Mouse (Mus musculus): ENCODE results near the gene Cbr4. TPM values are rescaled to one million over a fixed set of nuclear protein-coding genes. Genes with fewer than 3 reads are reported as not detected.

The Cbr4 gene
- polyA plus RNA-seq, 1 experiment from 2014 or later: 29.5 TPM

DNA sequence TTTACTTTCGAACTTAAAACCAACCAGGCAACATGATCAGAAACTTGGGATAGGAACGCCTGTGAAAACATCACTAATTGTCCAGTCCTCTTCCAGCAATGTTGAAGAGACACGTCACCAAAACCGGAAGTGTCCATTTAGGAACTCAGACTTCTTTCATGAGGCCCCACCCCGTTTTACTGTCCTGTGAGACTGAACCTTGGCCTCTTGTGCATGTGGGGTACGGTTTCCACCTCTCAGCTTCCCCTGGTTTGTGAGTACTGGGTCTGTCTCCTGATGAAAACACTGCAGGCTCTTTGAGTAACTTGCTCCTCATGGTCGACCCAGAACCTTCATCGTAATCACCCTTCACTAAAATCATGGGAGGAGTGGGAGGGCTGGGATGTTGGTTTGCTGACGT is 40.7 kb downstream of the Cbr4 start:
- H3K27ac ChIP-seq (replicated peaks; ENCODE audit: low read depth, low read length): no peak overlapping the region
- H3K4me2 ChIP-seq (ENCODE audit: low read depth, severe bottlenecking): no peak overlapping the region
- 92% methylated on average over 9 of the region's 9 CpGs for WGBS
- H3K9me3 ChIP-seq (ENCODE audit: control insufficient read depth, low read length): no peaks in the 10 kb centered on the region
- peaks cover 7% of the 10 kb centered on the region; the same call in 1 of the 2 replicates for H3K36me3 ChIP-seq (ENCODE audit: control insufficient read depth, insufficient read depth, low read length)
- no peaks in the 10 kb centered on the region for H3K27me3 ChIP-seq (ENCODE audit: control insufficient read depth, insufficient read depth, low read length)
- H3K9ac ChIP-seq (ENCODE audit: low read length): no peak overlapping the region
- no peak overlapping the region for H3K4me3 ChIP-seq (ENCODE audit: low read depth, low read length)
- DNase-seq (ENCODE audit: low spot score): no peak
- no peak for ATAC-seq (ENCODE audit: insufficient number of reproducible peaks, low FRiP score, low TSS enrichment, low read depth)
- no peaks in the 10 kb centered on the region for H3K4me1 ChIP-seq (ENCODE audit: control insufficient read depth, insufficient read depth, low read length)

DNA sequence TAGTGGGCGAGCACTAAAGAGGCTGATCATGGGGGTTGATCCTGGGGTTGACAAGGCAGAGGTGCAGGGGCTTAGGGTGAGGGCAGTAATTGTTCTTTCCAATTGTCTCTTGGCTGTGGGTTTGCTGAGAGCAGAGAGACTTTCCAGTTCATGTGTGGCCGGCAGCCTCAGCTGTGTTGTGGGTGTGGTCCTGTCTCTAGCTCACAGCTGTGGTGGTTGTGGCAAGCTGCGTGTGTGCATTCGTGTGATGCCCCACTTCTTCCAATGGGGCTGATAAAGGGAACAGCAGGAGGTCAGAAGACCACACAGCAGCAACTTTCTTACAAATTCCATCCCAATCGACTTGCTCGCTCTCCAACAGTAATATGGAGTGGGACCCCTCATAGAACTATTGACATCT is 41.1 kb downstream of the Cbr4 start:
- Histone ChIP-seq H3K36me3 (ENCODE audit: control insufficient read depth, insufficient read depth, low read length) (peaks cover 7% of the 10 kb centered on the region; the same call in 1 of the 2 replicates), H3K4me2 (ENCODE audit: low read depth, severe bottlenecking) (no peak overlapping the region)

DNA sequence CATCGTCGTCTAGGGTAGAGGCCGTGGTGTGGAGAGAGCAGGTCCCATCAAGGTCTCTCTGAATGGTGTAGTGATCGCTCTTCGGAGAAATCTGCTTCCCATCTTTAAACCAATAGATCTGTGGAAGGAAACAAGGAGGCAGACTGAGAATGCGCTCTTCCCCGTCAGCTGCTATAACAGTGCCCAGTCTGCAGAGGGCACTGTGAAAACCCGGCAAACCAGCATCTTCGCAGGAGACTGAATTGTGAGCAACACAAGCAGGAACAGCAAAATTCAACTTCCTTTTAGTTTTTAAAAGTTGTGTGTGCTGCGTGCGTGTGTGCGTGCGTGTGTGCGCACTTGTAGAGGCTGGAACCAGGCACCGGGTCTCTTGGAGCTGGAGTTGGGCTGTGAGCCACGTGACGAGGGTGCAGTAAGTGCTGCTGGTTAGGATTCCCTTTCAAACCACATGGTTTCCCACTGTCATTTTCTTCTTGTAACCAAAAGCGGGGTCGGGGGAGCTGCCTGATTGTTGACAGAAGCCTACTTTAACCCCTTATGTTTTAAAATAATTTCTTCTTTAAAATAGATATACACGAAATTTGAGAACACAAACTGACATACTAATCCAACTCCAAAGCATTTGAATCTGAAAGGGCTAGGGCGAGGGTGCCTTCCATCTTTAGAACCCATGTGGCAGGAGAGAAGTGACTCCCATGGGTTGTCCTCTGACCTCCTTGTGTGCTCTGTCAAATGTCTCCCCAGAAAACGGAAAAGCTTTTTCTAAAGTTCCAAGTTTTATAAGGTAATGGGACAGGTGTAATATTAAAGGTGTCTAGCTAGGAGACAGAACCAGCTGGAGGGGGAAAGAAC is 44.6 kb downstream of the Cbr4 start:
- Histone ChIP-seq H3K27me3 (ENCODE audit: control insufficient read depth, insufficient read depth, low read length) (no peaks in the 10 kb centered on the region), H3K4me3 (ENCODE audit: low read depth, low read length) (no peak overlapping the region), H3K4me2 (ENCODE audit: low read depth, severe bottlenecking) (no peak overlapping the region), H3K36me3 (ENCODE audit: control insufficient read depth, insufficient read depth, low read length) (peaks cover 11% of the 10 kb centered on the region), H3K4me1 (ENCODE audit: control insufficient read depth, insufficient read depth, low read length) (no peaks in the 10 kb centered on the region), H3K27ac (replicated peaks; ENCODE audit: low read depth, low read length) (no peak overlapping the region), H3K9me3 (ENCODE audit: control insufficient read depth, low read length) (no peaks in the 10 kb centered on the region), H3K9ac (ENCODE audit: low read length) (no peak overlapping the region)
- ATAC-seq (ENCODE audit: insufficient number of reproducible peaks, low FRiP score, low TSS enrichment, low read depth) (no peak), DNase-seq (ENCODE audit: low spot score) (no peak)
- 70% methylated on average over 22 of the region's 22 CpGs for WGBS

More for the DNA sequence above, 41.1 kb downstream of the Cbr4 start:
- no peaks in the 10 kb centered on the region for H3K4me1 ChIP-seq (ENCODE audit: control insufficient read depth, insufficient read depth, low read length)
- H3K9me3 ChIP-seq (ENCODE audit: control insufficient read depth, low read length): no peaks in the 10 kb centered on the region
- no peaks in the 10 kb centered on the region for H3K27me3 ChIP-seq (ENCODE audit: control insufficient read depth, insufficient read depth, low read length)
- no peak overlapping the region for H3K9ac ChIP-seq (ENCODE audit: low read length)
- WGBS: 93% methylated on average over 6 of the region's 6 CpGs
- DNase-seq (ENCODE audit: low spot score) (no peak), ATAC-seq (ENCODE audit: insufficient number of reproducible peaks, low FRiP score, low TSS enrichment, low read depth) (no peak)
- no peak overlapping the region for H3K4me3 ChIP-seq (ENCODE audit: low read depth, low read length)
- H3K27ac ChIP-seq (replicated peaks; ENCODE audit: low read depth, low read length): no peak overlapping the region

DNA sequence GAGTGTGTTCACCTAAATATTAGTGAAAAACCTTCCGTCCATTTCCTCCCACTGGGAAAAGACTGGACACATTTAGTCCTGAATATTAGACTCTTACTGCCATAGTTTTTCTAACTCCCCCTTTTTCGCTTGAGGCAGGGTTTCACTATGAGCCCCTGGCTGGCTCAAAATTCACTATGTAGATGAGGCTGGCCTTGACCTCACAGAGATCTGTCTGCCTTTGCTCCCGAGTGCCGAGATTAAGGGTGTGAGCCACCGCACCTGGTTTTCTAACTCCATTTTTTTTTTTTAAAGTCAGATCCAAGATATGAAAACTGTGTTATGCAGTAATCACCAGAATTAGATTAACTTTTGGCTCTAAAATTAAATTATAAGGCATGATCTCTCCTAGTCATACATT is 45.3 kb downstream of the Cbr4 start:
- no peak overlapping the region for H3K4me3 ChIP-seq (ENCODE audit: low read depth, low read length)
- no peak overlapping the region for H3K4me2 ChIP-seq (ENCODE audit: low read depth, severe bottlenecking)
- H3K9ac ChIP-seq (ENCODE audit: low read length): no peak overlapping the region
- no peak for DNase-seq (ENCODE audit: low spot score)
- WGBS: 83% methylated on average over 5 of the region's 5 CpGs
- H3K27me3 ChIP-seq (ENCODE audit: control insufficient read depth, insufficient read depth, low read length): no peaks in the 10 kb centered on the region
- H3K36me3 ChIP-seq (ENCODE audit: control insufficient read depth, insufficient read depth, low read length): peaks cover 11% of the 10 kb centered on the region
- no peaks in the 10 kb centered on the region for H3K9me3 ChIP-seq (ENCODE audit: control insufficient read depth, low read length)
- no peak overlapping the region for H3K27ac ChIP-seq (replicated peaks; ENCODE audit: low read depth, low read length)
- ATAC-seq (ENCODE audit: insufficient number of reproducible peaks, low FRiP score, low TSS enrichment, low read depth): no peak
- no peaks in the 10 kb centered on the region for H3K4me1 ChIP-seq (ENCODE audit: control insufficient read depth, insufficient read depth, low read length)

DNA sequence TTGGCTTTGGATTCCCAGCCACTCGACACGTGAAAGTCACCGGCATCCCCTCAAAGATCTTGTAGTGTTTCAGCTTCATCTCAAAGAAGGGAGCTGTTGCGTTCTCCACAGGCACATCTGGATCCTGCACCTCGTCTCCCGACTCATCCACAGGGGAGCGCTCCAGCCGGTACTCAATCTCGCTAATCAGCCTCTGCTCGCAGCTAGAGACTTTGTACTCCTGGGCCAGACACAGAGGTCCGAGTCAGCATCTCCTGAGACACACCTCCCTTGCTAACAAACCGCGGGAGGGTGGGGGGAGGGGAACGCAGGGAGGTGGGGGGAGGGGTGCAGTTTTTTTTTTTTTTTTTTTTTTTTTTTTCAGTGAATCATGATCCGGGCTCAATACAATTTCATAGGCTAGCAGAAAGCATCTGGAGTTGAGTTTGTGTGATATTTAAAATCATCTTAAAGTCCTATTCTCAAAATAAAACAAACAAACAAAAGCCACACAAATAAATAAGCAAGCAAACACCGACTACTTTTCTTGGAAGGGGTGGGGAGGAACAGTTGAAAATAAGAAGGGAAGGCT is 45.9 kb downstream of the Cbr4 start:
- DNase-seq (ENCODE audit: low spot score): no peak
- H3K9ac ChIP-seq (ENCODE audit: low read length): no peak overlapping the region
- no peak overlapping the region for H3K4me2 ChIP-seq (ENCODE audit: low read depth, severe bottlenecking)
- 41% methylated on average over 16 of the region's 16 CpGs for WGBS
- no peak for ATAC-seq (ENCODE audit: insufficient number of reproducible peaks, low FRiP score, low TSS enrichment, low read depth)
- no peak overlapping the region for H3K4me3 ChIP-seq (ENCODE audit: low read depth, low read length)
- H3K27ac ChIP-seq (replicated peaks; ENCODE audit: low read depth, low read length): no peak overlapping the region
- no peaks in the 10 kb centered on the region for H3K4me1 ChIP-seq (ENCODE audit: control insufficient read depth, insufficient read depth, low read length)
- peaks cover 11% of the 10 kb centered on the region for H3K36me3 ChIP-seq (ENCODE audit: control insufficient read depth, insufficient read depth, low read length)
- H3K9me3 ChIP-seq (ENCODE audit: control insufficient read depth, low read length): no peaks in the 10 kb centered on the region
- no peaks in the 10 kb centered on the region for H3K27me3 ChIP-seq (ENCODE audit: control insufficient read depth, insufficient read depth, low read length)

DNA sequence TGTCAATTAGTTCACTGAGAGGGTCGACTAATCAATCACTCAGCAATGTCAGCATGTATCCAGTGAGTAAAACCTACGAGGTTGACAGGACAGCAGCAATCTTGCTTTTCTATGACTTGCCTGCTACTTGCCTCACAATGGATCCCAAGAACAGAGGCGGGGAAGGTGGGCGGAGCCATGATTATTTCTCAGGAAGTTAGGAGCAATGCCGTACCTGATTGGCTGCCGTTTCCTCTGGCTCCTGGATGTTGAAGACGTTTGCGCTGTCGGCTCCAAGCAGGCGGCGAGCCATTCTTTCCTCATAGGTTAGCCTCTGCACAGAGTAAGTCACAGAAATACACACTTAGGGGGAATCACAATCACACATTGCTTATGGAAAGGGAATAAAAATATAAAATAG is 47.9 kb downstream of the Cbr4 start:
- Histone ChIP-seq H3K4me1 (ENCODE audit: control insufficient read depth, insufficient read depth, low read length) (no peaks in the 10 kb centered on the region), H3K36me3 (ENCODE audit: control insufficient read depth, insufficient read depth, low read length) (peaks cover 8% of the 10 kb centered on the region), H3K9me3 (ENCODE audit: control insufficient read depth, low read length) (no peaks in the 10 kb centered on the region), H3K9ac (ENCODE audit: low read length) (no peak overlapping the region), H3K4me2 (ENCODE audit: low read depth, severe bottlenecking) (no peak overlapping the region), H3K27me3 (ENCODE audit: control insufficient read depth, insufficient read depth, low read length) (no peaks in the 10 kb centered on the region), H3K27ac (replicated peaks; ENCODE audit: low read depth, low read length) (no peak overlapping the region), H3K4me3 (ENCODE audit: low read depth, low read length) (no peak overlapping the region)
- WGBS: 77% methylated on average over 11 of the region's 11 CpGs
- ATAC-seq (ENCODE audit: insufficient number of reproducible peaks, low FRiP score, low TSS enrichment, low read depth) (no peak), DNase-seq (ENCODE audit: low spot score) (no peak)

DNA sequence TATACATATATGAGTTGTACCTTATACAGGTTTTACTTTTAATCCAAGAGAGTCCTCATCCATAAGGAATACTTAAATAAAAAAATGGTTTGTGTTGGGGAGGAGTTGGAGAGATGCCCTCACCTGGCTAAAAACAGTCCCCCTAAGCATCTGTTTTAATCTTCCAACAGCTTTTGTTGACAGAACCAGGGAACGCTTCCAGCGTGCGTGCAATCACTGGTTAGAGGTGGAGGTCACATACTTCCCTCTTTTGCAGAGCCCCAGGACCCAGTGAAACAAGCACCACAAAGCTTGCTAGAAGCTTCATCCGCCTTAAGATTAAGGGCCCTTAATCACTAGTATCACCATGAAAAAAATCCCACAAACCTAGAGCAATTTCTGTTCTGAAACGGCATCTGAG is 49.9 kb downstream of the Cbr4 start:
- H3K4me1 ChIP-seq (ENCODE audit: control insufficient read depth, insufficient read depth, low read length): no peaks in the 10 kb centered on the region
- 89% methylated on average over 5 of the region's 5 CpGs for WGBS
- ATAC-seq (ENCODE audit: insufficient number of reproducible peaks, low FRiP score, low TSS enrichment, low read depth) (no peak), DNase-seq (ENCODE audit: low spot score) (no peak)
- no peak overlapping the region for H3K9ac ChIP-seq (ENCODE audit: low read length)
- H3K9me3 ChIP-seq (ENCODE audit: control insufficient read depth, low read length): no peaks in the 10 kb centered on the region
- H3K36me3 ChIP-seq (ENCODE audit: control insufficient read depth, insufficient read depth, low read length): peaks cover 6% of the 10 kb centered on the region
- H3K27ac ChIP-seq (replicated peaks; ENCODE audit: low read depth, low read length): no peak overlapping the region
- no peak overlapping the region for H3K4me2 ChIP-seq (ENCODE audit: low read depth, severe bottlenecking)
- H3K4me3 ChIP-seq (ENCODE audit: low read depth, low read length): no peak overlapping the region
- no peaks in the 10 kb centered on the region for H3K27me3 ChIP-seq (ENCODE audit: control insufficient read depth, insufficient read depth, low read length)

DNA sequence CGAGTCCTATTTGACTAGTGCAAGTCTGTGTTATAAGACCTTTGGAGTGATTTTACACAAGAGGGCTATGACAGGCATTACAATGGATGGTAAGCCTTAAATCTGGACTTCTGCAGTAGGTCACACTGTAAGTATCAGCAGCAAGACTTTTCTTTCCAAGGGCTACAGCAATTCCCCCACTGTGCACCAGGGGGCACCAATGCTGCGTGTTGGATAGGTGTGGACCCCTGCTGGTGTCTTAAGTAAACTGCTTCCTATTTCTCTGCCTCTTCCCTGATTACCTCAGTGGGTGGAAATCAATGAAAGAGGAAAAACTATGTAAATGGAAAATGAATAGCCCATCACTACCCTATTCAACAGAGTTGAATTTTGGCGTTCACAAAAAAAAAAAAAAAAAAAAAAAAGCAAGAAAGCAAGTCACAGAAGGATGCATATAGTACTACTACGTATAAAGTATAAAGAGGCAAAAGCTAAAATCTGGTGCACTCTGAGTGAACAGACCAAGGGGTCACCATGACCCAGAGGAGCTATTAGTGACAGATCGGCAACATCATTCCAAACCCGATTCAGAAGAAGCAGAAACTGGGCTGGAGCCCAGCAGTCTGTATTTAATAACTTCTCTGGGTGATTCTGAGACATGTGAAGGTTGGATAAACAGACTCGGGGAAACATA is 52.4 kb downstream of the Cbr4 start:
- Histone ChIP-seq H3K9me3 (ENCODE audit: control insufficient read depth, low read length) (no peaks in the 10 kb centered on the region), H3K4me2 (ENCODE audit: low read depth, severe bottlenecking) (no peak overlapping the region), H3K9ac (ENCODE audit: low read length) (no peak overlapping the region), H3K27me3 (ENCODE audit: control insufficient read depth, insufficient read depth, low read length) (no peaks in the 10 kb centered on the region), H3K36me3 (ENCODE audit: control insufficient read depth, insufficient read depth, low read length) (peaks cover 2% of the 10 kb centered on the region), H3K27ac (replicated peaks; ENCODE audit: low read depth, low read length) (no peak overlapping the region), H3K4me3 (ENCODE audit: low read depth, low read length) (no peak overlapping the region), H3K4me1 (ENCODE audit: control insufficient read depth, insufficient read depth, low read length) (no peaks in the 10 kb centered on the region)
- DNase-seq (ENCODE audit: low spot score): peak; percentile 94
- 52% methylated on average over 7 of the region's 7 CpGs for WGBS
- ATAC-seq (ENCODE audit: insufficient number of reproducible peaks, low FRiP score, low TSS enrichment, low read depth): peak; percentile 62; the same call in 1 of the 2 replicates
